In the genomic region with DNA sequence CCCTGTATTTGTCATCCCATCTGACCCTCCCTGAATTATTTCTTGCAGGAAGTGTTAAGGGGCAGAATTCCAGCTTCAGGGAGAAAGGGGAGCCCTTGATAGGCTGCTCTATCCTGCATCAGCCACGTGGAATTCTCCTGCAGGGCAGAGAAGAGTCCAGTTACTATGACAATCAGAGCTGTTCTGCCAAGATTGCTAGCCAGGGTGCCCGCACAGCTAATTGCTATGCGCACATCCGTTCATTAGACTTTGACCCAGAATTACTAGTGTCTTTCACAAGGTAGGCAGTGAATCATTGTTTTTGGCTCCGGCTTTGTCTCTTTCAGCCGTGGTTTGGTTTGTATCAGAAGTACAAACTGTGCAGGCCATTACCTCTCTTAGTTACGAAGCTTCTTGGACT, we compare ENCODE assay signal across 9 mouse cellular contexts. TPM values are rescaled to one million over a fixed set of nuclear protein-coding genes. Genes with fewer than 3 reads are reported as not detected.
DNase-seq lines count a peak whose midpoint lies in the region; ATAC-seq and TF ChIP-seq lines count a peak whose summit lies in the region.
"Had no signal": no experiment of that assay in that cellular context is flagged by ENCODE, and none has a peak within 500 bp of the region (broad histone marks: within the 10 kb centered on the region; RNA-seq: fewer than 3 reads in every experiment).

No protein-coding gene starts in this region.

- H3K4me1 ChIP-seq in hindbrain, embryonic 12.5 days: no peaks in the 10 kb centered on the region
- H3K4me1 ChIP-seq in liver, embryonic 12.5 days: peaks cover 9% of the 10 kb centered on the region; the same call in 1 of the 2 replicates

- DNase-seq in cerebellum, adult 8-10 months: peak; percentile 6
- peak; percentile 30 for DNase-seq in layer of hippocampus, adult 9-11 months
- no peak for DNase-seq in thymus, postnatal 0 days (ENCODE audit: low spot score)
- DNase-seq in embryo, embryonic 10 days (ENCODE audit: low spot score): no peak

- H3ac ChIP-seq in C2C12 (ENCODE audit: control insufficient read depth, insufficient read length, low read depth): no peak overlapping the region

- H3K27ac ChIP-seq in hindbrain, embryonic 12.5 days: no peak overlapping the region
- H3K27ac ChIP-seq in liver, embryonic 12.5 days: no peak overlapping the region
- H3K27ac ChIP-seq: liver, embryonic 14.5 days had no signal

- TF ChIP-seq CTCF in C2C12 (IDR thresholded peaks at IDR 0.05; ENCODE audit: control insufficient read depth, insufficient read depth, insufficient read length): no peak

- no peak for ATAC-seq in cerebellum, adult (ENCODE audit: insufficient number of reproducible peaks, low FRiP score, low TSS enrichment)
- ATAC-seq in hindbrain, embryonic 12.5 days (ENCODE audit: low FRiP score): peak; percentile 64; the same call in 1 of the 2 replicates
- no peak for ATAC-seq in liver, embryonic 12.5 days

- no peaks in the 10 kb centered on the region for H3K27me3 ChIP-seq in C2C12 (ENCODE audit: control insufficient read depth, insufficient read depth, insufficient read length)
- H3K27me3 ChIP-seq in hindbrain, embryonic 12.5 days: no peaks in the 10 kb centered on the region
- H3K27me3 ChIP-seq in liver, embryonic 12.5 days (replicated peaks): no peaks in the 10 kb centered on the region

- no peaks in the 10 kb centered on the region for H3K79me3 ChIP-seq in C2C12 (ENCODE audit: low read depth)

- no peak overlapping the region for H3K4me2 ChIP-seq in hindbrain, embryonic 12.5 days (replicated peaks)
- H3K4me2 ChIP-seq in liver, embryonic 12.5 days: no peak overlapping the region

- no peak overlapping the region for H3K9ac ChIP-seq in hindbrain, embryonic 12.5 days
- no peak overlapping the region for H3K9ac ChIP-seq in liver, embryonic 12.5 days
- H3K9ac ChIP-seq: liver, embryonic 14.5 days had no signal

- 53% methylated on average over 7 of the region's 7 CpGs for WGBS in hindbrain, embryonic 12.5 days
- WGBS in liver, embryonic 12.5 days (ENCODE audit: insufficient replicate concordance): 68% methylated on average over 7 of the region's 7 CpGs

- H3K79me2 ChIP-seq in C2C12 (ENCODE audit: control insufficient read depth, insufficient read depth): no peaks in the 10 kb centered on the region

- no peak overlapping the region for H3K4me3 ChIP-seq in C2C12 (ENCODE audit: insufficient read depth, poor library complexity, severe bottlenecking)
- H3K4me3 ChIP-seq in hindbrain, embryonic 12.5 days: no peak overlapping the region
- H3K4me3 ChIP-seq in liver, embryonic 12.5 days: no peak overlapping the region

- H3K36me3 ChIP-seq in C2C12 (ENCODE audit: control insufficient read depth, insufficient read depth): no peaks in the 10 kb centered on the region
- no peaks in the 10 kb centered on the region for H3K36me3 ChIP-seq in hindbrain, embryonic 12.5 days
- no peaks in the 10 kb centered on the region for H3K36me3 ChIP-seq in liver, embryonic 12.5 days

- no peaks in the 10 kb centered on the region for H3K9me3 ChIP-seq in hindbrain, embryonic 12.5 days (replicated peaks)
- H3K9me3 ChIP-seq in liver, embryonic 12.5 days (replicated peaks): no peaks in the 10 kb centered on the region

TF ChIP-seq in C2C12, 6 proteins besides CTCF, POLR2A, EP300 and RAD21:
- TF ChIP-seq CEBPB (IDR thresholded peaks at IDR 0.05; ENCODE audit: low read depth): peak; percentile 23
- TF ChIP-seq USF1 (IDR thresholded peaks at IDR 0.05; ENCODE audit: low read depth): no peak
- no peak for TF ChIP-seq MYOG (IDR thresholded peaks at IDR 0.05; ENCODE audit: control insufficient read depth, extremely low read depth, insufficient read length)
- no peak for TF ChIP-seq MAX (IDR thresholded peaks at IDR 0.05)
- no peak for TF ChIP-seq FOSL1 (IDR thresholded peaks at IDR 0.05; ENCODE audit: insufficient read depth, low read length, poor library complexity, severe bottlenecking)
- TF ChIP-seq MYOD1 (IDR thresholded peaks at IDR 0.05; ENCODE audit: control insufficient read depth, insufficient read length, low read depth): peak; percentile 2

RNA-seq across cellular contexts. Expression of gene Vav3, which starts 33.0 kb away (rescaled TPM):
- 2.2 TPM for polyA plus RNA-seq in C2C12 (2012; fragmentation: generic; extraction: Trizol)
- 24.0 and 26.3 TPM in 2 replicates for polyA plus RNA-seq in hindbrain, embryonic 12.5 days (2016; fragmentation: Nextera tagmentation; extraction: Ambion mirVana)
- polyA plus RNA-seq in thymus, postnatal 0 days (2015; fragmentation: Nextera tagmentation; extraction: Ambion mirVana): 5.9 and 7.4 TPM in 2 replicates
- polyA plus RNA-seq in liver, embryonic 12.5 days (2016; fragmentation: Nextera tagmentation; extraction: Ambion mirVana): 5.4 and 7.0 TPM in 2 replicates

Comparison
In these comparisons a context has a peak if more than half of its experiments do, and no peak if none do; other contexts are left out.
1. DNase-seq: peak in cerebellum, adult 8-10 months (single experiment) and layer of hippocampus, adult 9-11 months (single experiment); none in thymus, postnatal 0 days (single experiment) and embryo, embryonic 10 days (single experiment).